Mouse (Mus musculus): ENCODE results near the gene Ybx1. TPM values are rescaled to one million over a fixed set of nuclear protein-coding genes. Genes with fewer than 3 reads are reported as not detected.

Gene Ybx1
- polyA plus RNA-seq, 1 experiment: 1,779 TPM

DNA sequence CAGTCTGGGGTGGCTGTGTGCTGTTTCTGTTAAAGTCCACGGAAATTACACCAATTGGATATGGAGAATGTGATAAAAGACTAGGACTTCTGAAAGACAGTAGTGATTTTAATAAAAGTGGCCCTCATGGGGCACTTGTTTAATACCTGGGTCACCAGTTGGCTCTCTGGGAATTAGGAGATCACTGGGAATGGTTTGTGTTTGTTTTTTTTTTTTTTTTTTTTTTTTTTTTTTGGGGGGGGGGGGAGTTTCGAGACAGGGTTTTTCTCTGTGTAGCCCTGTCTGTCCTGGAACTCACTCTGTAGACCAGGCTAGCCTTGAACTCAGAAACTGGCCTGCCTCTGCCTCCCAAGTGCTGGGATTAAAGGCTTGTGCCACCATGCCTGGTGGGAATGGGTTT lies 18.7 kb downstream of the Ybx1 start:
- Histone ChIP-seq H3K27me3 (replicated peaks) (no peaks in the 10 kb centered on the region), H3K4me3 (replicated peaks) (peak overlapping the region; percentile 80), H3K4me1 (peaks cover 86% of the 10 kb centered on the region), H3K36me3 (replicated peaks; ENCODE audit: low read length) (peaks cover 90% of the 10 kb centered on the region), H3K9me3 (no peaks in the 10 kb centered on the region)
- TF ChIP-seq FLI1 (IDR thresholded peaks at IDR 0.05; ENCODE audit: low read length) (no peak), GATA1 (IDR thresholded peaks at IDR 0.05; ENCODE audit: borderline replicate concordance, low read length) (no peak)

DNA sequence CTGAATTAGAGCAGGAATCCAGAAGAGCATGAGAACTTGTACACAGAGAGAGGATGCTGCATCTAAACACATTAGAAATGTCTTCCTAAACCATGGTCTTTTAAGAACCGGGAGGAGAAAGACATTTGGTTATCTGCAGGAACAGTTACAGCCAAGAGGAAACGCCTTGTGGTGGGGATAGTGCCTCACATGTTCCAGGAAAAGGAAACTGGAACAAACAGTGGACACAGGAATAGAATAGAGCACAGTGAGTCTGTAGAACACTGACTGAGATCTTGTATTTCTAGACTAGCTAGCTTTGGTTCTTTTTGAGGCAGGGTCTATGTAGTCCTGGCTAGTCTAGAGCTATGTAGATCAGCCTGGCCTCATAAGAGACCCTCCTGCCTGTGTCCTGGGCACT lies 19.2 kb downstream of the Ybx1 start:
- peaks cover 91% of the 10 kb centered on the region for H3K36me3 ChIP-seq (replicated peaks; ENCODE audit: low read length)
- no peaks in the 10 kb centered on the region for H3K27me3 ChIP-seq (replicated peaks)
- peak; percentile 92; the same call in 2 of the 3 replicates for TF ChIP-seq GATA1 (IDR thresholded peaks at IDR 0.05; ENCODE audit: borderline replicate concordance, low read length)
- TF ChIP-seq FLI1 (IDR thresholded peaks at IDR 0.05; ENCODE audit: low read length): no peak

DNA sequence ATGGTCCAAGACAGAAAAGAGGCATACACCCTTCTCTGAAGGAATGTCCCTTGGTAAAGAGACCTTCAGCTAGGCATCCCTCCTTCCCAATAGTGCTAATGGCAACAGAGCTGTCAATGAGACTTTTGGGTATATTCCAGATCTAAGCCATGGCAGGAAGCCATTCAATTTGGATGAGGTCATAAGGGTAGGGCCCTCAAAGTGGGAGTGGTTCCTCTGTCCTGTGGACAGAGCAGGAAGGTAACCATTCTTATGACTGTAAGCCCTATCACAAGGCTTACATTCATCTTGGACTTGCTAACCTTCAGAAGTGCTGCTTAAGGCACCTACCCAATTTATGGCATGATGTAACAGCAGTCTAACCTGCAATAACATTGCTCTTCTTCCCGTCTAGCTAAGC lies 19.8 kb downstream of the Ybx1 start:
- no peaks in the 10 kb centered on the region for H3K27me3 ChIP-seq (replicated peaks)
- peaks cover 90% of the 10 kb centered on the region for H3K36me3 ChIP-seq (replicated peaks; ENCODE audit: low read length)
- H3K4me1 ChIP-seq: peaks cover 78% of the 10 kb centered on the region
- TF ChIP-seq FLI1 (IDR thresholded peaks at IDR 0.05; ENCODE audit: low read length): no peak
- TF ChIP-seq GATA1 (IDR thresholded peaks at IDR 0.05; ENCODE audit: borderline replicate concordance, low read length): no peak
- peak overlapping the region; percentile 77 for H3K4me3 ChIP-seq (replicated peaks)
- no peaks in the 10 kb centered on the region for H3K9me3 ChIP-seq

More for the DNA sequence above, 19.2 kb downstream of the Ybx1 start:
- H3K4me3 ChIP-seq (replicated peaks): peak overlapping the region; percentile 80
- H3K4me1 ChIP-seq: peaks cover 84% of the 10 kb centered on the region
- no peaks in the 10 kb centered on the region for H3K9me3 ChIP-seq

DNA sequence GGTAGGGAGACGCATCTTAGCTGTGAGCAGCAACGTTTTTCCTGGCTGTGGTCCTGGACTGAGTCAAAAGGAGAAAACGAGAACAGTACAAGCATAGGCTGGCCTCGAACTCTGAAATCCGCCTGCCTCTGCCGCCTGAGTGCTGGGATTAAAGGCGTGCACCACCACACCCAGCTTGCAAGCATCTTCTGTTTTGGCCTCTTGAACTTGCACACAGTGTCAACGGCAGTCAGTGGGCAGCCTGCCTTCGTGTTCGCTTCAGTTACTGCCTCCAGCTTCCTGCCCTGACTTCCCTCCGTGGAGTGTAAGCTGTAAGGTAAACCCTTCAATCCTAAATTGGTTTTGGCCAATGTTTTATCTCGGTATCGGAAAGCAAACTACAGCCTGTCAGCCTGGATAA lies 27.8 kb downstream of the Ybx1 start:
- H3K4me1 ChIP-seq: peaks cover 21% of the 10 kb centered on the region
- no peaks in the 10 kb centered on the region for H3K9me3 ChIP-seq
- TF ChIP-seq FLI1 (IDR thresholded peaks at IDR 0.05; ENCODE audit: low read length): no peak
- no peak for TF ChIP-seq GATA1 (IDR thresholded peaks at IDR 0.05; ENCODE audit: borderline replicate concordance, low read length)
- H3K4me3 ChIP-seq (replicated peaks): no peak overlapping the region
- peaks cover 32% of the 10 kb centered on the region for H3K36me3 ChIP-seq (replicated peaks; ENCODE audit: low read length)
- no peaks in the 10 kb centered on the region for H3K27me3 ChIP-seq (replicated peaks)

DNA sequence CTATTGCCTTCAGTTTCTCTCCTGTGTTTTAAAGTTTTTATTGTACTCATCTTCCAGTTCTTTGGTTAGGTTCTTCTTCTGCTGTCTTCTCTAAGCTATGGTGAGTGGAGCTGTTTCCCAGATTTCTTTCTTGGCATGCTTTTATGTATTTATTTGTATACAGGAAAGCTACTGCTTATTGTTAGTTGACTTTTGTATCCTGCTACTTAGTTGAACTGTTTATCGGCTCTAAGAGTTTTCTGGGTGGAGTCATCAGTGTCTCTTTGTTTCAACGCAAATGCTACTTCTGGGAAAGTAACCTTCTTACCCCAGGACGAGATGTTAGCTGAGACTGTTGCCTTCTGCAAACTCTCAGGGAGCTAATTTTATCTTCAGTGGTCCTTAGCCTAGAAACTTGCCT lies 30.9 kb downstream of the Ybx1 start:
- H3K4me1 ChIP-seq: peaks cover 48% of the 10 kb centered on the region
- no peaks in the 10 kb centered on the region for H3K9me3 ChIP-seq
- peaks cover 4% of the 10 kb centered on the region for H3K36me3 ChIP-seq (replicated peaks; ENCODE audit: low read length)
- TF ChIP-seq FLI1 (IDR thresholded peaks at IDR 0.05; ENCODE audit: low read length) (no peak), GATA1 (IDR thresholded peaks at IDR 0.05; ENCODE audit: borderline replicate concordance, low read length) (no peak)
- H3K27me3 ChIP-seq (replicated peaks): no peaks in the 10 kb centered on the region
- no peak overlapping the region for H3K4me3 ChIP-seq (replicated peaks)

DNA sequence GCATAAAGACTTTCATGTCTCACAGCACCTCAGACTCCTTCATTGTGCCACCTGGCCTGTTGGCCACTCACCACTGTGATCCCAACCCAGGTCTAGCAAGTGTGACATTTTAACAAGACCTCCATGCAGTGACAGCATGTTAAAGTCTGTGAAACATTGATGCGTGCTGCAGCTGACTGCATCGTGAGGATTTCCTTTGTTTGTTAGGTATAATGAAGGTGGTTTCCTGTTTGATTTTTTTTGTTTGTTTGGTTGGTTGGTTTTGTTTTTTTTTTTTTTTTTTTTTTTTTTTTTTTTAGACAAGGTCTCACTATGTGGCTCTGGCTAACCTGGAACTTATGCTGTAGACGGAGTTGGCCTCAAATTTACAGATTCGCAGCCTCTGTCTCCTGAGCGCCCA lies 31.9 kb downstream of the Ybx1 start:
- Histone ChIP-seq H3K4me3 (replicated peaks) (no peak overlapping the region), H3K36me3 (replicated peaks; ENCODE audit: low read length) (no peaks in the 10 kb centered on the region), H3K9me3 (no peaks in the 10 kb centered on the region), H3K4me1 (peaks cover 55% of the 10 kb centered on the region), H3K27me3 (replicated peaks) (peaks cover 2% of the 10 kb centered on the region)
- TF ChIP-seq GATA1 (IDR thresholded peaks at IDR 0.05; ENCODE audit: borderline replicate concordance, low read length): no peak
- TF ChIP-seq FLI1 (IDR thresholded peaks at IDR 0.05; ENCODE audit: low read length): no peak

DNA sequence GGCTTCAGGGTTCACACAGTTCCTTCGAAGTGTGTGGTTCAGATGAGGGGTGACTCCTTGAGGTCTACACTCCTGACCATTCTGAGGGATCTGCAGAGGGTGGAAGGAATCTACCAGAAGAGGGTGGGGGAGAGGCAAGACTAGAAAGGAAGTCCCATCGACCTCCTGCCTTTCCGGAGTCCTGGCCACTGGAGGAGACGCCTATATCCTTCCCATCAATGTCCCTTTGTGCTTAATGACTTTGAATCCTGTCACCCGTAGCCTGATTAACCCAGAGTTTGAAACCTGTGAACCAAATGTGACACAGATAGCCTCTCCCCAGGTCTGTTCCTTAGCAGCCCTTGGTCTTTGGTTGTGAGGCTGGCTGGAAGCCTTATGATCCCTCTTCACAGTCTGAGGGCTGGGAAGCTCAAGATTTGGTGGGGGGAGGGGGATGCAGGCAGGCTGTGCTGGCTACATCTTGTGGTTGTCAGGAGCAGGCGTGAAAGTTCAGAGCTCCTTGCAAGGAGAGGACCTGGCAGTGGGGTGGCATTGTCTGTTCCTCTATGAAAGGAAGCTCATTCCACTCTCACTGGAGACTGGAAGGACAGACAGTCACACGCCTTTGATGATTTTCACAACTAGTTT lies 33.2 kb downstream of the Ybx1 start:
- H3K27me3 ChIP-seq (replicated peaks): peaks cover 2% of the 10 kb centered on the region
- peaks cover 64% of the 10 kb centered on the region for H3K4me1 ChIP-seq
- H3K36me3 ChIP-seq (replicated peaks; ENCODE audit: low read length): no peaks in the 10 kb centered on the region
- no peak overlapping the region for H3K4me3 ChIP-seq (replicated peaks)
- TF ChIP-seq FLI1 (IDR thresholded peaks at IDR 0.05; ENCODE audit: low read length) (no peak), GATA1 (IDR thresholded peaks at IDR 0.05; ENCODE audit: borderline replicate concordance, low read length) (no peak)
- H3K9me3 ChIP-seq: no peaks in the 10 kb centered on the region

DNA sequence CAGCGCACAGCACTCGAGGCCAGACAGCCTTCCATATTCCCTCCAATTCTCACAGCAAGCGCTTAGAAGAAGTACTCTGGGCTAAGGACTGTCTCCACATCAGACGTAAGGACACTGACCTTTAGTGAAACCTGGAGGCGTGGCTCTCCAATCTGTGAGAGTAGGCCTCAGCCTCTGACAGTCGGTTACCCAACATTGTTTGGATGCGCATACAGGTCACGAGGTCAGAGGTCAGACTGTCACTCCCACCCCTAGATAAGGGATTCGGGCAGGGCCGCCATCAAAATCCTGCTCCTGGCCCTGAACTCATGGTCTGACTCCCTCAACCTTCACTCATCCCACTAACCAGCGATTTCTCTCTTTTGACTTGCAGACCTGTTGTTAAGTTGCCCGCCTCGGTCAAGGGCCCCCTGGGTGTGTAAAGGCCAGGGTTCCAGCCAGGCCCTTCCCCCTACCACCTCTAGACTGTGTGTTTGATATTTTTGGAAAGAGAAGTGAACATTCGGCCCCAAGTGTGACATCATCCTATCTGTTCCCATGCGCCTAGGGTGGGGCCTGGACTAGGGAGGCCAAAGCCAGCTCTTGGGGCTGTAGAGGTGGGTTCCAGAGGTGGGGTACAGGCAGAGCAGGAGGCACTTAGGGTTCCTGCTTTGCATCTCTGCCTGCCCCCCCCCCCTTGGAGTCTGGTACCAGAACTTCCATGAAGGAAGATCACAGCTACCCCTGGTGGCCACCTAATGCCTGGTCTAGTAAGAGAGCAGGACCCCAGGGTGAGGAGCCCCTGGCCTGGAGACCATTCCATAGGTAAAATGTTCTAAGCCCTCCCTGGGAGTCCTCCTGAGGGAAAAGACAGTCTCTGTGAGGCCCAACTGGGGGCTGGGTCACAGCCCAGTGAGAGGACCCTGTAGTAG lies 34.8 kb downstream of the Ybx1 start:
- no peak for TF ChIP-seq GATA1 (IDR thresholded peaks at IDR 0.05; ENCODE audit: borderline replicate concordance, low read length)
- TF ChIP-seq FLI1 (IDR thresholded peaks at IDR 0.05; ENCODE audit: low read length): no peak
- H3K36me3 ChIP-seq (replicated peaks; ENCODE audit: low read length): no peaks in the 10 kb centered on the region
- peaks cover 4% of the 10 kb centered on the region for H3K27me3 ChIP-seq (replicated peaks)
- H3K4me3 ChIP-seq (replicated peaks): no peak overlapping the region
- H3K9me3 ChIP-seq: no peaks in the 10 kb centered on the region
- H3K4me1 ChIP-seq: peaks cover 74% of the 10 kb centered on the region

DNA sequence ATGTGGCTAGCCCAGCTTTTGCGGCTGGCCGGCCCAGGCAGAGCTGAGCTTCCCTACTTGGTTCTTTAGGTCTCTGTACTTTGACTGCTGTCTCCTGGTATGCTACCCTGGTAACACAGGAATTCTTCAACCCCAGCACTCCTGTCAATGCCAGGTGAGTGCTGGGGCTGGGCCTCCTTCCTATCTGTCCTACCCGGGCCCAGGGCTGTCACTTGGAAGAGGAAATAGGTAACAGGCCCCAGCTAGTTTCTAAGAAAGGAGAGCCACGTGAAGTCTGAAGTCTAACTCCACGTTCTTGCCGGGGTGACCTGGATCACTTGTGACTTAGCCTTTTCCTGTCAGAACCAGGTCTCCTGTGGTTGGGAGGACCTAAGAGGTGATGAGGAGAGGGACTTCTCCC lies 37.3 kb downstream of the Ybx1 start:
- TF ChIP-seq GATA1 (IDR thresholded peaks at IDR 0.05; ENCODE audit: borderline replicate concordance, low read length) (no peak), FLI1 (IDR thresholded peaks at IDR 0.05; ENCODE audit: low read length) (no peak)
- H3K27me3 ChIP-seq (replicated peaks): peaks cover 16% of the 10 kb centered on the region
- H3K4me1 ChIP-seq: peaks cover 87% of the 10 kb centered on the region
- no peaks in the 10 kb centered on the region for H3K9me3 ChIP-seq
- no peak overlapping the region for H3K4me3 ChIP-seq (replicated peaks)
- no peaks in the 10 kb centered on the region for H3K36me3 ChIP-seq (replicated peaks; ENCODE audit: low read length)

DNA sequence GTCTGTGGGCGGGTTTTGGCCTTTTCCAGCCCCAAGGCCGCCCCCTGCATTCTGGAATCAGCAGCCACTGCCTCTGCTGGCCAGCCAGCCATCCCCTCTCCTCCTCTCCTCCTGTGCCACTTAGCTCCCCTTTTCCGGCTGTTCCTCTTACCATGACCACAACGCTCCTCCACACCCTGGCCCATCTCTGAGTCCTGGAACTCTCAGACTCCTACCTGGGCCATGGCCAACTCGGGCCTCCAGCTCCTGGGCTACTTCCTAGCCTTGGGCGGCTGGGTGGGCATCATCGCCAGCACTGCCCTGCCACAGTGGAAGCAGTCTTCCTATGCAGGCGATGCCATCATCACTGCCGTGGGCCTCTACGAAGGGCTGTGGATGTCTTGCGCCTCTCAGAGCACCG lies 39.1 kb downstream of the Ybx1 start, which contains the start of gene Cldn19:
Gene Cldn19 (plus strand): TSS at position 64 of the 400 bp plus-strand sequence.
- H3K27me3 ChIP-seq (replicated peaks): peaks cover 26% of the 10 kb centered on the region

More for the DNA sequence above, 39.1 kb downstream of the Ybx1 start, which contains the start of gene Cldn19:
- Histone ChIP-seq H3K9me3 (no peaks in the 10 kb centered on the region), H3K4me3 (replicated peaks) (no peak within 1 kb of the TSS), H3K4me1 (peaks cover 86% of the 10 kb centered on the region), H3K36me3 (replicated peaks; ENCODE audit: low read length) (no peaks in the 10 kb centered on the region)
- no peak for TF ChIP-seq GATA1 (IDR thresholded peaks at IDR 0.05; ENCODE audit: borderline replicate concordance, low read length)
- TF ChIP-seq FLI1 (IDR thresholded peaks at IDR 0.05; ENCODE audit: low read length): no peak
